Mouse (Mus musculus) hindlimb bud, embryonic 11.5 days (tissue): ENCODE measurements around the gene Actr3b.
"Not testable (repeated sequence)": the region's sequence is repeated elsewhere in the genome, so short reads cannot be mapped to it uniquely, and the experiment has no call there.

Experiments used
- DNase-seq: peaks from one replicate; pipeline ENCODE4 v3.0.0-alpha.2; 2012; ENCODE audit warnings: low read depth, low spot score; ENCODE audit errors: extremely low spot score

Gene Actr3b

GRCm38 (mm10) chr5:25759460-25760409 lies at the start of gene Actr3b:
TSS of gene Actr3b (plus strand) at chr5:25759997.
- DNase-seq: peak; percentile 56

DNA sequence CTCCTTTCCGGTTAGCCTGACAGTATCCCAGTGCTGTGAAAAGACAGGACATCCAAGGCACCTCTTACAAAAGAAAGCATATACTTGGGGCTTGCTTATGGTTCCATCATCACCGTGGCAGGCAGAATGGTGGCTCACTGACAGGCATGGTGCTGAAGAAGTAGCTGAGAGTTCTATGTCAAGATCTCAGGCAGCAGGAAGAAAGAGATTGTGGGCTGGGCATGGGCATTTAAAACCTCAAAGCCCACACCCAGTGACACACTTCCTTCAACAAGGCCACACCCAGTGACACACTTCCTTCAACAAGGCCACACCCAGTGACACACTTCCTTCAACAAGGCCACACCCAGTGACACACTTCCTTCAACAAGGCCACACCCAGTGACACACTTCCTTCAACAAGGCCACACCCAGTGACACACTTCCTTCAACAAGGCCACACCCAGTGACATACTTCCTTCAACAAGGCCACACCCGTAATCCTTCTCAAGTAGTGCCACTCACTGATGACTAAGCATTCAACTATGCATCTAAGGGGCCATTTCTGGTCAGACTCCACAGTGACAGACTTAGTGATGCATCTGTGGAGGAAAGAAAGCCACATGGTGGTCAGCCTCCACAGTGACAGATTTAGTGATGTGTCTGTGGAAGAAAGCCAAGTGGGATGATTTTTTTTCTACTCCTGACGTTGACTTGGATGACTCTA lies 46.6 kb upstream of the Actr3b start:
- DNase-seq: not testable (repeated sequence)

- DNase-seq: no peak
Measured at GRCm38 (mm10) chr5:25719390-25719789, 40.4 kb upstream of the Actr3b start.

- DNase-seq: no peak
Measured at GRCm38 (mm10) chr5:25723016-25723415, 36.8 kb upstream of the Actr3b start.

DNA sequence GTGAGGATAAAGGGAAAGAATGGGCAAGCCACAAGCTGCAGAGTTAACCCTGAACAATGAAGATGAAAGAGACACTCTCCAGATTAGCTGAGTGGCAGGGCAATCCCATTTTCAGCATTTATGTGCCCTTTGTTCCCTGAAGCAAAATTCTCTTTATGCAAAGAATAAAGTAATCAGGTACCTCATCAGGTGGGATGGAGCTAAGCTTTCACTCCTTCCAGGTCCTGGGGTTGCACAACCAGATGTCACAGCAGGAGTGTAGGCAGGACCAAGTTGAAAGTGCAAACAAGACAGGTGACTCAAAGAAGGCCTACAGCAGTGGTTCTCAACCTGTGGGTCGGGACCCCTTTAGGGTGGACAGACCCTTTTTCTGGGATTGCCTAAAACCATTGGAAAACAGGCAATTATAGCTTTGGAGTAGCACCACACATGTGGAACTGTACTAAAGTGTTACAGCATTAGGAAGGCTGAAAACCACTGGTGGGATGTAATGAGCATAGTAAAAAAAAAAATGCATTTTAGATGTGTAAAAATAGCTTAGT lies 35.6 kb upstream of the Actr3b start:
- DNase-seq: no peak

- DNase-seq: no peak
Measured at GRCm38 (mm10) chr5:25734318-25734717, 25.5 kb upstream of the Actr3b start.

DNA sequence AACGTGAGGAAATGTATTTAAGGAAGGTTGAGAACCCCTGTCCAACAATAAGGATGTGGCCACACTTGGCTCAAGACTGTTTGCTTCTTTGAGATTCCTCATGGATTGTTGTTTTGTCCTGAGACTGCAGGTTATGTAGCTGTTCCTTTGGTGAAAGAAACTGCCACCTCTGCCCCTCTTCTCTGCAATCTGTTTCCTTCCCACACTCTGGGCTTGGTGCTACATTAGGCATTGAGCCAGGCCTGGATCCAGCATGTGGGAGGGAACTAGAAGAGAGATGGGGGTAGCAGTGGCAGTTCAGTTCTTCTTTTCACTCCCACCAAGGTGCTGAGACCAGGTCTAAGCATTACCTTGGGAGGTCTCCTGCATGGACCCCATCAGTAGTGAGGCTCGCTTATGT lies 23.9 kb upstream of the Actr3b start:
- DNase-seq: no peak

GRCm38 (mm10) chr5:25738448-25738847 lies 21.3 kb upstream of the Actr3b start:
- no peak for DNase-seq

- DNase-seq: not testable (repeated sequence)
Measured at GRCm38 (mm10) chr5:25738902-25739301, 20.9 kb upstream of the Actr3b start.

DNA sequence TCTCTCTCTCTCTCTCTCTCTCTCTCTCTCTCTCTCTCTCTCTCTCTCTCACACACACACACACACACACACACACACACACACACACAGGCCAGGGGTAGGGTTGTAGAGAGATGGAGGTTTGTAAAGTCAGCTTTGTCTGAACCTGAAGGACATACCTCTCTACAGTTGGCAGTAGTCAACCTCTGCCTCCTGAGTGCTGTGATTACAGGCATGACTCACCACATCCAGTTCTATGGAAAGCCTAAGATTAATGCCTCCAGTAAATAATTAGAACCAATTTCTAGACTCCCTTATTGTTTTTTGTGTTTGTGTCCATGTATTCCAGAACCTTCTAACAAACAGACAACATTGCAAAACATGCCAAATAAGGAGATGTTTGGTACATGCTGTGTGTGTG lies 11.9 kb upstream of the Actr3b start:
- no peak for DNase-seq

DNA sequence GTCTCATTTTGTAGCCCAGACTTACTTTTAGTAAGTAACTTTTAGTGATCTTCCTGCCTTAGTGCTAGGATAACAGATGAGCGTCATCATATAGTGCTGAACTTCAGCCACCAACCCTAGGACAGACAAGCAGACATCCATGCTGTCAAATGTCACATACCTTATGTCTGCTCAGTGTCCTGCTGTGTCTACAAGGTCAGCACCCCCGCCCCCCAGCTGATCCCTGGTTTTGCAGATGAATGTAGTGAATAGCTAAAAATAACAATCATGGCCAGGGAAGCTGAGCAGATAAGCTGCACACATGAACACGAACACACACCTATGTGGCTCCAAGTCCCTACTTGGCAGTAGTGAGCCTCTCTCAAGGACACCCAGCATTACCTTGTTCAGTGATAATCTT lies 11.2 kb upstream of the Actr3b start:
- no peak for DNase-seq

DNA sequence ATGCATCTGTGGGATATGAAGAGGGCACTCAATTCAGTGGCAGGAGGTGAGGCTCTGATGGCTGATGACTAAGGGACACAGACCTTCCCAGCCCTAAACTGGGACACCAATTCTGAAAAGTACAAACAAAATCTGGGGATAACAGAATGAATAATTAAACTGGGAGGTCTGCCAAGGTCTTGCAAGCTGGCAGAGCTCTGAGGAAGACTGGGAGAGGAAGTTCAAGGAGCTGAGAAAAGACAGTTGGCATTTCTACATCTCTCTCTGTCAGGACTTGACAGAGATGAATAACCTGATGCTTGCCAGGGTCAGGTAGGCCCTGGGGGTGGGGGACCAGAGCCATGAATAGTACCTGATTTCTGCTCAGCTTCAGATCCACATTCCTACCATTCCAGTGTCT lies 8.2 kb upstream of the Actr3b start:
- DNase-seq: no peak

DNA sequence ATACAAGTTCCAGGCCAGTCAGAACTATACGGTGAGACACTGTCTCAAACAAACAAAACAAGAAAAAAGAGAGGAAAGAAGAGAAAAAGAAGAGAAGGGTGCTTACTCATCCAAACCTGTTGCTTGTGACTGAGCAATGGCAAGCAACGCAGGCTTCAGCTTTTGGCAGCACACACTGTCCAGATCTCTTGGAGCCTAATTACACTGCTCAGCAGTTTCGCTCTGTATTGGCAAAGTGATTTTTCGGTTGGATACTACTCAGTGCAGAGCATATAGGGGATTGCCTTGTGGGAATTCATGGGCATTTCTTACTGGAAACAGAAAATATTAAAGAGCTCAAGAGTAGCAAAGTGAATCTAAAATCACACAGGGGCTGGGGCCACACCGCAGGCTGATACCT lies 6.9 kb upstream of the Actr3b start:
- no peak for DNase-seq

DNA sequence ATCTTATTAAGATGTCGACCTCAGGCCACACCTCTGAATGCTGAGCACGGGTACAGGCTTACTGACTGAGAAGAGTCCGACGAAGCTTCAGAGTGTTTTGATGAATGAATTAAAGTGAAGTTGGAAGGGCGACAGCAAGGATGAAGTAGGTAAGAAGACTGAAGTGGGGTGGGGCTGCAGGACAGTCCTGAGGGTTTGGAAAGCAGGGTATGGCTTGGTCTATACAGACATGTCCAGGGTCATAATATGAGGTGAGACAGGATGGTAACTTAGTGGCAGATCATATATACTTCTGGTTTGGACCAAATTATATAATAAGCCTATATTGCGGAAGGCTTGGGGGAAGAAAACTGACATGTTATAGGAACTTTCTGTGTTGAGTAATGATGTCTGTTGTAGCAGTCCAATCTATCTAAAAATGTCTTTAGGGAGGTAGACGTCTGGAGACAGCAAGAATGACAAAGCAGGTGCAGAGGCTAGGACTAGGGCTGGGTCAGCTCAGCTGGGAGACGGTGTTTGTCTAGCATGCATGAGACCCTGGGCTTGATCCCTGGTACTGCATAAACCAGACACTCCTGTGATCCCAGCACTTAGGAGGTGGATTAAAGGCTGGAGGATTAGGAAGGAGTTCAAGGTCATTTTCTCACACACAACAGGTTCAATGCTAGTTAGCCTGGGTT lies 6.1 kb upstream of the Actr3b start:
- DNase-seq: no peak

DNA sequence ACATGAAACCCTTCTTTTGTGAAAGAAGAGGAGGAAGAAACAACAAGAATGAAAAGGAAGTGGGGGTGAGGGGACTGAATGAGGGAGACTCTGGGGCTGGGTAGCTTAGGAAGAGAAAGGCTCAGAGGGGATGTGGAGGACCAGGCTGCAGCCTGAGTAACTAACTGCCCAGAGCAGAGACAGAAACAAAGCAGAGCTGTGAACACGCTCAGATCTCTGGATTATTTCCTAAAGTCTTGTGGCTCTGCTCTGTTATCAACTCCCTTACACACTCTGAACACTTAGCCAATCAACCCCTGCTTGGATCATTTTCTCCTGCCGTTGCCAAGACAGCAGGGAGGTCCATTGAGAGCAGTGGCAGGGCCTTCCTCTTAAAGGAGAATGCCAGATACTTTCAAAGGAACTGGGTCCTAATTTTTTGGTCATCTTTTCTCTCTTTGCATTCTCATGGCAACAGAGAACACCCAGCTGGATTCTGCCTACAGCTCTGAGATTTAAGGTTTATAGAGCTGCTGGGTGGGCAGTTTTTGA lies 5.5 kb upstream of the Actr3b start:
- DNase-seq: no peak

GRCm38 (mm10) chr5:25760410-25760832 lies 624 bp downstream of the Actr3b start:
- no peak for DNase-seq

DNA sequence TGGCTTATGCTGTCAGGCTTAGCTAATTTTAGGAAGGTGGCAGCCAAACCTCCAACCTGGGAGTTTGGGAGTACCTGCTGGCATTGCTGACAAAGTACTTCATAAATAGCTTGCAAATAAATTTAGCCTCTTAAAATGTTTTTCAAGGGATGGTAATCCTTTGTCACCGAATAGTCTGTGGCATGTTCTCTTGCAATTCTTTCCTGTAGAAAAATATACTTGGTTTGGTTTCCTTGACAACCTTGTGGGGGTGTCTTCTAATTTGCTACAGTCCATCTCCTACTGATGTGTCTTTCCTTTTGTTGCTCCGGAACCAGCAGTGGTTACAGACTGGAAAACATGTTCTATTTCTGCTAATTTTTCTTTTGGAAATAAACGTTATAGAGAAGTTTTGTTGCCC lies 1.1 kb downstream of the Actr3b start:
- DNase-seq: no peak

GRCm38 (mm10) chr5:25761850-25762249 lies 2.1 kb downstream of the Actr3b start:
- DNase-seq: no peak

- DNase-seq: no peak
Measured at GRCm38 (mm10) chr5:25769006-25769405, 9.2 kb downstream of the Actr3b start.

DNA sequence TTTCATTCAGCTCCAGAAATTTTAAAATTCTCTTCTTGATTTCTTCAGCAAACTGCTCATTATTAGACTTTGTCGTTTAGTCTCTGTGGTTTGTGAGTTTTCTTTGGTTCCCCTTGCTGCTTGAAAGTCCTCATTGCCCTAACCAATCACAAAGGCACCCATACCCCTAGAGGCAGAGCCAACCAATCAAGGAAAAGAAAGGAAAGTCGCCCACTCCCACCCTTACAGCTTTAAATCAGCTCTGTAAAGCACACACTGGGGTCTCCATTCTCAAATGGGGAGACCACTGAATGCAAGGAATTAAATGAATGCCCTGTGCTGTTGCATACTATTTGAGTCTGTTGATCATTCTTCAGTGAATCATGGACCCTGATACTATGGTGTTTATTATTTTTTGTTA lies 9.6 kb downstream of the Actr3b start:
- no peak for DNase-seq

DNA sequence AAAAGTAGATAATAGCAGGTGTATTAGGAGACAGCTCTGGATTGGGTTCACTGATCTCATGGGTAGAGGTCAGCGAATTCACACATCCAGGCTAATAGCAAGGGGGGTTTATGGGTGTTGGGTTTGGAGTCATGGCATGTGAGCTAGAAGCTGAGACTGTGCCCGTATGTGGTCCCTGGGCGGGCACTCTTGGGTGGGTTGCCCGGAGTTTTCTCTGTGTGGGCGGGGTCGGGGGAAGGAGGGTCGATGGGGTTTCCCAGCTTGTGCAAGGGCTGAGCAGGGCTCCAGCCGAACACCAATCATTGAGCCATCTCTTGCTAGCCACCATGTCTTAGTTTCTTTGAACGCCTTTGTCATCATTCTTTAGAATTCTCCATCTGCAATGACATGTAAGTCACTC lies 12.7 kb downstream of the Actr3b start:
- no peak for DNase-seq
